Mouse (Mus musculus): ENCODE measurements at regions not wholly inside any gene's neighbourhood (a gene's known extent, or its start where the extent isn't known, plus 50 kb on each side); places are given as distances from the start of the nearest gene placed in this dataset.

DNA sequence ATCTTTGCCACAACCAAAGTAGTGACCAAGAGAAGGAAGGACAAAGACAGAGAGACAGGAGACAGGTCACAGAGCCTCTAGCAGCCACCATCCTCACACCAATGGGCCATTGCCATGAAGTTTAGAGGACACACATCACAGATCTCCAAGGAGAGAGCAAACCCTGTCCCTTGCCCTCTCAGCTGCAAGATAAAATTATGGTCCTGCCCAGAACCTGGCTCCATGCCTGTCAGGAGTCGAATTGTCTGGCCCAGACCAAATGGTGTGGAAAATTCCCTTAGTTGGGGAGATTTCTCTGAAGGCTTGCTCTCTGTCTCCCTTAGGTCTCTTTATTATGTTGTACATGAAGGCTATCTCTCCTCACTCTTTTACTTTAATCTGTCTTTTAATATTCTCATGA, 147.4 kb downstream of the Fam76b start:
- DNase-seq (ENCODE audit: low spot score in 2 of 2): no peak

DNA sequence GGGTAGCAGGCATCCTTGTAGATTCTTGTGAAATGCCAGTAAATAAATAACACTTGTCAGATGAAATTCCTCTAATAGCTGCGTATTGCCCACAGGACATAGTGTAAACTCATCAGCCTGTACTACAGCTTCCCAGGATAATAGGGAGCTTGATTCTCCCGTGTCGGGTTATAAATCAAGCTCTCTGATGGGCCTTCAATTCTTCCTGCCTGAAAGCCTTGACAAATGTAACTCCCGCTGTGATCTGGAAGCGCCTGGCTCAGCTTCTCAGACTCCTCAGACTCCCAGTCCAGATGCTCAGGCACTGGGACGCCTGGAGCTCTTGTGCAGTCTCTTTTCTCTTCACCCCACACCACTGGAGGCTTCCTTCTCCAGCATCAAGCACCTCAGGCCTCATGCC, 151.3 kb downstream of the Fam76b start:
- no peak for DNase-seq (ENCODE audit: low spot score in 2 of 2)

DNA sequence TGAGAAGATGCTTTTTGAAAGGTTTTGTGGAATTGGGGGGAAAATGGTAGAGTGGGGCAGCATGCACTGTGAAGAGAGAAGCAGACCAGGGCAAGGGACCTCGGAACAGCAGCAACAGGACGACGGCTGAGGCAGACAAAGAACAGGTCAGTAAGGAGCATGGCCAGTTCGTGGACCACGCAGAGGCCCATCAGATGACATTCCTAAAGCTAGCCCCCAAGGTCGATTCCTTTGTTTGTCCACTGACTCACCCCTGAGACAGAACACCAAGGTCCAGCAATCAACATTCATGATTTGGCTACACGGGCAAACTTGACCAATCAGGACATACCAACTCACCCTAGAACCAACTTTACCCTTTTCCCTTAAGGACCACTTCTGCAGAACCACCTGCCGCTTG, 160.0 kb downstream of the Fam76b start:
- no peak for DNase-seq (ENCODE audit: low spot score in 2 of 2)

DNA sequence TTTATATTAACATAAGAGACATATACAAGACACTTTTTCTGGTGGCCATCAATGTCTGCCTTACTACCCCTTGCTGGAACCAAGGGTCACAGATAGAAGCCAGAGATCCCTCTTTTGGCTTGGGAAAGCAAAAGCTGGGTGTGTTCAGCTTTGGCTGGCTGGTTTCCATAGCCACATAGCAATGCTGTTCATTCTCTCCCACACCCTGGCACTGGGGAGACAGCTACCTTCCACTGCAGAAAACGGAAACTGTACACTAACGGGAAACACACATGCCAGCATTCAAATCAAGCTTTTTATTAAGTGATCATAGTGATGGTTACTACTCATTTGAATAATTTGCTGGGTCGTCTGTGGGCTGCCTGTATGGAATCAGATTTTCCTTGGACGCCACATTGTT, 161.4 kb downstream of the Fam76b start:
- peak in 1 of 2 experiments; percentile 40 for DNase-seq (ENCODE audit: low spot score in 2 of 2)

DNA sequence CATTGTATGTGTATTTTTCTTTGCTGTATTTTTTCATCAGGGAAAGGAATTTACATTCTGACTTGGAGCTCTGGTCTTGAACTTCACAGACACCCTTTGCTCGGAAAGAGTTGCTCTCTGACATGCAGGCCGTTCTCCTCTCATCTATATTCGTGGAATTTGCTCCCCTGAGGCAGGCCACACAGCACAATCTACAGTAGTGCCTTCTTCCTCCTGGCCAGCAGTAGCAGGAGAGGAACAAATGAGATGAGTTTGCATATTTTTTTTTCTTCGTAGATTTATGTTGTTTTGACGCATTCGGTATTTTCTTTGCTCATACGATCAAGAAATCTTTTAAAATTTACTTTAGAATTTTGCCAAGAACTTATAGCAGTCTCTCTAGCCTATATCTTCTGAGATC, 163.4 kb downstream of the Fam76b start:
- DNase-seq (ENCODE audit: low spot score in 2 of 2): no peak

DNA sequence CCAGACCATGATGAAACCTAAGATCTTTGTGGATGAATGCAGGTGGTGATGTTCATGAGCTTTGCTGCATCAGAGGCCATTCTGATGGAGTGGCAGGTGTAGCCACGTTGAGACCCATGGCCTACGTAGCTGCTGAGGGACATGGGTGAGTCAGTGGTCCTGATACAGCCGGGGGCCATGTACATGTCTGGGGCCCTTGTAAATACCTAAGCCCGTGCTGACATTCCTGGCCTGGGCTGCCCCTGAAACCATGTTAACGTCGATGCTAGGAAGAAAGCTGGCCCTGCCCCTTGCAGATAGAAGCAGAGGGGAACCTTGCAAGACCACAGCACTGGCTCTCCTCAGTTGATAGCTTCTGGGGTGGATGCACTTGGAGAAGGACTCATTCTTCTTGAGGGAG, 165.2 kb downstream of the Fam76b start:
- no peak for DNase-seq (ENCODE audit: low spot score in 2 of 2)

DNA sequence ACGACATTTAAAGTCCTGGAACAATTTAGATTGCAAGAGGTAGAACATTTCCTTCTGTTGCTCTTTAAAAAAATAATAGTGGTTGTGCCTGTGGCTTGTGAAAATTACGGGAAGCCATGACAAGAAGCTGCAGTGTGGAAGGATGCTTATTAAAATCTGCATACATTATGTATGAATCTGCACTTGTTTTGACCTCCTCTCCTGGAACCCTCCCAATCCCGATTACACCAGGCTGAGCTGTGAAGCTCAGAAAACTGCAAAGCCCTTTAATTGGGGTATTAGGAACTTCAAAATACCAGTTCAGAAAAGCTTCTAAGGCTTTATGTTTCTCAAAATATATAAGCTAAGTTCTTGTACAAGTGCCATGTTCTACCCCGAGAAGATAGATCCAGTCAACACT, 171.8 kb downstream of the Fam76b start:
- no peak for DNase-seq (ENCODE audit: low spot score in 2 of 2)

DNA sequence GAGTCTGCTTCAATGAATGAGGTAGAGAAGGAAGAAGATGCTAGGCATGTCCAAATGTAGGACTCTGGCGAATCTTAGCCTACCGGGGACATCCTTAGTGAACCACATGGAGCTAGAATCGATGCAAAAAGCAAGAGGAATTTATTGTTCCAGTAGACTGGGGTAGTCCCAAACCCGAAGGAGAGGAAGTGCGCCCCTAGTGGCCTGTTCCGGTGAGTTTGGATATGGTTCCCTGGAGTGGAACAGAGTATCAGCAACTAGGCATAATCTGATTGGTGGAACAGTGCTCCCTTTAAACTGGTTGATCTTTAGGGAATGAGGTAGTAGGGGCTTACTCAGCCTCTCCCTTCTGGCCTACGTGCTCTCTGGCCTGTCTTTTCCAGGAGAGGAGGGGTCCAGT, 174.0 kb downstream of the Fam76b start:
- DNase-seq (ENCODE audit: low spot score in 2 of 2): peak; percentile 19 to 32

DNA sequence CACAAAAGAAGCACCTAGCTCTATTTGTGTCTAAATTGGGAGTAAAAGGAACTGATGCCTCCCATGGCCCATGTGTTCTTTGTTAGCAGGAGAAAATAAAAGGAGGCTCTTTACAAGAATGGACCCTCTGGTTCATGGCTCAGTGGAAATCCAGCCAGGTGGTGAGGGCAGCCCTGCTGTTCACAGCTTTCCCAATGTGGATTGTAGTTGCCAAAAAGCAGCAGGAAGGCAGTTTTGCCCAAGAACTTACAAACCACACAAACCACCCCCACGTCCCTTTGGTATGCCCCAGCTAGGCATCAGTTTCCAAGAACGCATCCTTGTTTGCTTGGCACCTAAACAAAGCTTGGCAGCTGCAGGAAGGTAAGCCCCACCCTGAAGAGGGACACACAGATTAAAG, 174.7 kb downstream of the Fam76b start:
- peak; percentile 34 to 37 for DNase-seq (ENCODE audit: low spot score in 2 of 2)

DNA sequence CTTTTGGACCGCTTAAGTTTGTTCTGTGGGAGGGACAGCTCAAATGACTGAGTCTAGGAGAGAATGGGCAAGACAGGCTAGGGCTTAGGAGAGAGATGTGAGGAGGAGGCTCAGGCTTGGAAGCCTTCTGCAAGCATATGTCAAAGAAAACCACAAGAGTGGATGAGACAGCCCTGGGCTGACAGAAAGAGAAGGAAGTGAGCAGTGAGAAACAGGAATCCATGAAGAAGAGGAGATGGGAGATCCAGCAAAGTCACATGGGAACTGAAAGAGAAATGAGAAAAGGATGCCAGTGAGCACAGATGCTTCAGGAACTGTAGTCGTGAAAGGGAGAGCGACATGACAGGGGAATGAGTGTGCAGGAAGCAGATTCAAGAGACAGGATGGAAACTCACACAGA, 175.6 kb downstream of the Fam76b start:
- DNase-seq (ENCODE audit: low spot score in 2 of 2): no peak

DNA sequence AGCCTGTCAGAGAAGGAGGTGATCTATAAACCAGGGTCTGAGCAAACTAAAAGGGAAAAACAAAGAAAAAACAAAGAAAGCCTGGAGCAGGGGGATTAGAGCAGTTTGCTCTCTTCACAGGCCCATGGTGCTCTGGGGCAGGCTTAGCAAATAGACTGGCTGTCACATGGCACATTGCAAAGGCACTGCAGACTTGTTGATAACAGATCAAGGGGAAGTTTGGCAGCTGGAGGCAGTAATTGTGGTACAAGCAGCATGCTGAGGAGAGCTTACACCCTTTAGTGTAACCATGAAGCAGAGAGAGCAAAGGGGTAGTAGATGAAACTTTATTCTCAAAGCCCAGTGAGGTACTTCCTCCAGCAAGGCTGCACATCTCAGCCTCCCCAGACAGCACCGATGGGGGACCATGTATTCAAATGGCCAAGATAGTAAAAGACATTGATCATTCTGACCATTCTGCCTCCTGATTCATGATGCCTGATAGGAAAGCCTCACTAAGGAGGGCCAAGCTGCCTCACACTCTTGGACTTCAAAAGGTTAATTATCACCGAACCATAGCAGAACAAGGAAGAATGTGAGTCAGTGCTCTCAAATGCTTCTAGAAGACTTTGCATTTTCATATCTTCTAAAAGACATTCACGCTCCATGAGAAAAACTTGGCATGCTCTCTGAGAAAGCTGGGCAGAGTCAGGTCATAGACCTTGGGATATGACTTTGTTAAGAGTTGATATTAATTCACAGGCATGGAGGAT, 178.9 kb downstream of the Fam76b start:
- DNase-seq (ENCODE audit: low spot score in 2 of 2): no peak

DNA sequence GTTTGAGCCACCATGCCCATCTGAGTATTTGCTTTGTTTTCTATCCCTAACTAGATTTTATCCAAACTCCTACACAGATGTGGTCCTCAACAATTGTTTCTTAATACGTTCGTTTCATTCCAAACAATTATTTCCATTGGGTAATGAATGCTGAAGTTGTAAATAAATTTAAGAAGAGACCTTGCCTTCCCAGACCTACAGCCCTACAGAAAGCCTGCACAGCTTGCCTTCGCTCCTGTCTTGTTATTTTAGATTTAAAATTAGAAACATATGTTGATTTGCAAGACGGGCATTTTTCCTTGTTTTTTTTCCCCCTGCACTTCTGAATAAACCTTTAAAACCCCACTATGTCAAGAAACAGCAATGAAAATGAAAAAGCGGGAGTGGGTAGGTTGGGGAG, 181.9 kb downstream of the Fam76b start:
- DNase-seq (ENCODE audit: low spot score in 2 of 2): no peak

DNA sequence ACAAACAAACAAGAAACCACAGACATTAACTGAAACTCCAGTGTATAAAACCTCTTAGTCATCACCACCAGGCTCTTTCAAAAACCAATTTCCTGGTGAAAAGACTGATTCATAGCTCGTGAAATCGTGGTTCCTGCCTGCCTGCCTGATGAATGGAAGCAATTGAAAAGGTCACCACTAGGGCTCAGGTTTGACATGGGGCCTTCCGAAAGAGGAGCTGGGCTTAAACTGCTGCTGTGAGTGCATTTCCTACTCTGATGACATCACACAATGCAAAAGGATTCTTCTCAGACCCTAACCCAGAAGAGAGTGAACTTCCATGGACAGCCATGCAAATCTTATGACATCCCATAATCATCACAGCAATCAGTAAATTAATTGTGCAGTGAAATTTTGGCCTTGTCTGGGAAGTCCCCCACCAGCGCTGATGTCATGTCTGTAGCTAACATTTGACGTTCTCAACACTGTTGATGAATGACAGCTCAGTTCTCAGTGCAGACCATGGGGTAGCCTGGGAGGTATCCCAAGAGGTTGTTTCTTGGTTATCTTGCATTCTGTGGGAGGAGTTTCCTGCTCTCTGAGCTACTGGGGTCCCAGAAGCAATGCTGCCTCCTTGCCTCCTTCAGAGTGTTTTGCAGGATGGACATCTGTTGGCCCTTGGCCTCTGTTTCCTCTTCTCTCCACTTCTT, 182.9 kb downstream of the Fam76b start:
- DNase-seq (ENCODE audit: low spot score in 2 of 2): no peak

DNA sequence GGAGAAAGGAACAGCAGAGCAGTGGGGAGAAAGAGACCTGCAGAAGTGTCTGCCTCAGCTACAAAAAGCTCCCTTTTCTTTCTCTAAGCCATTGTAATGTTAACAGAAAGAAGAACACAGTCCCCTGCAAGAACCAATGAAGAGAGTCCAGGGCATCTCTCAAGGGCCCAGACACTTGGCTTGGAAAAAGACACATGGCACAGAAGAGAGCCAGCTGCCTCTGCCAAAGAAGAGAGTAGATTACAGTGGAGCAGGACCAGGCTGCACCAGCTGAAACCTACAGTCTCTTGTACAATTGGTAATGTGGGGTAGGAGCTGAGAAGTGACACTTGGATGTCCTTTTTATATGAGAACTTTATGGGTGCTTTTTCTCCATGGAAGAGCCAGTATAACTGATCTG, 196.7 kb downstream of the Fam76b start:
- DNase-seq (ENCODE audit: low spot score in 2 of 2): no peak

DNA sequence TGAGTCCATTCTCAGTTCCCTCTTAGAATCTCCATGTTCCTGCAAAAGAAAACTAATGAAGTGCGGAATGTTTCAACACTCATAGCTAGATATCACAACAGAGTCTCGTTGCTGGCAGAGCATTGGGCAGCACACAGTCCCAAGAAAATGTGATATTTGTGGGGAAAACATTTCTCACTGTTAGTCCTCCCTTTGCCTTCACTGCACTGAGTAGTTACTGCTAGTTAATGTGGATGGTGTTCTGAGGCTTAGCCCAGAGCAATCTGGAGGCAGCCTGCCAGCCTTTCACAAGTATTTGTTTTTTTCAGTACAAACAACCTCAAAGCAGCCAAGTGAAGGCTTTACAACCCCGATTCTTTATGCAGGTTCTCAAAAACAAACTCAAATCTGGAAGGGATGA, 197.2 kb downstream of the Fam76b start:
- peak in 1 of 2 experiments; percentile 43 for DNase-seq (ENCODE audit: low spot score in 2 of 2)

DNA sequence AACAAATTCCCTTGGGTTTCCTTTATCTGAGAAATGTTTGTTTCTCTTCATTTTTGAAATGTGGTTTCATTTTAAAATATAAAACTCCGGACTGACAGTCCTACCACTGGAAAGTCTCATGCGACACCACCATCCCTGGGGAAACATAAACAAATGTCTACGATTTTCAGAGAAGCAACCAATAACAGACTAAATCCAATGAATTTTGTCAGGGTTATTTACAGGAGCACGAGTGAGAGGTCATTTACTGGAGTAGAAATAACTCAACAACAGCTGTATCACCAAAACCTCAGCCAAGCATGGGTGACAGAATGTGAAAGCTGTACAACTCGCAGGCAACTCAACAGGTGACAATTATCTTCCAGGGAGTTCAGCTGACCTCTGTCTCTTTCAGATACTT, 200.5 kb downstream of the Fam76b start:
- DNase-seq (ENCODE audit: low spot score in 2 of 2): no peak

DNA sequence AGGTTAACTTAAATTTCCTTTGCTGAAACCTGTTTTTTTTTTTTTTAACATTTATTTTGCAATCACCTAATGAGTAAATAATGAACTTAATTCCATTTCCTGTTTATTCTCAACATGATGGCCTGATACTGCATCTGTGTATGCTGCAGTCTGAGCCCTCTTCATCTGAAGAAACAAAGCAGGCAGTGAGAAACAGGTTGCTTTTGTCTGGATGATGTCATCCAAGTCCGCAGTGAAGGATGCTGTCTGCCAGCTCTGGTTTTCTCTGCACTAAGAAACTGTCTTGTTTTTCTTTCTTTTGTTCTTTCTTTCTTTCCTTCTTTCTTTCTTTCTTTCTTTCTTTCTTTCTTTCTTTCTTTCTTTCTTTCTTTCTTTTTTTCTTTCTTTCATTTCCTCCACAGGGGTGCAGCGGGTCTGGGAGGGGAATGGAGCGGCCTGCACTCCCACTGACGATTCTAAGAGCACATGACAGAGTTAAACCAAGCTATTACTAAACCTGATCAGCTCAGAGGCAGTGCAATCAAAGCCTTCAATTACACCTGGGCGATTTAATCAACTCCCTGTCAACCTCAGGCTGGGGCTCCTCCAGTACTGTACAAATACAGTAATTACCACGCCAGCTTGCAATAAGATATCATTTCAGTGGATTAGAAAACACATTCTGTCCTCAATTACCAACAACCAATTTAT, 204.0 kb downstream of the Fam76b start:
- no peak for DNase-seq (ENCODE audit: low spot score in 2 of 2)

DNA sequence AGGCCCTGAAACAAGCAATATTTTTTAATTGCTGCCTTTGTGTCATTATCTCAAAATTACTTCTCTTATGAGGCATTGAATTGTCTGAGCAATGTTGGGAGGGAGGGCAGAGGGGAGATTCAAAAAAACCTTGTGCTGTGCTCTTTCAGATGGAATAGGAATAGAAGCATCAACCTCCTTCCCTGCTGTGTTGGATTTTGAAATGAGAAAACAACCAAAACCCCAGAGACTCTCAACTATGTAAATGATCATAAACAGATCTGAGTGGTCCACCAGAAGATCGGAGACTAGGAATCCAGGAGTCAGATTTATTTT, 204.5 kb downstream of the Fam76b start:
- no peak for DNase-seq (ENCODE audit: low spot score in 2 of 2)

DNA sequence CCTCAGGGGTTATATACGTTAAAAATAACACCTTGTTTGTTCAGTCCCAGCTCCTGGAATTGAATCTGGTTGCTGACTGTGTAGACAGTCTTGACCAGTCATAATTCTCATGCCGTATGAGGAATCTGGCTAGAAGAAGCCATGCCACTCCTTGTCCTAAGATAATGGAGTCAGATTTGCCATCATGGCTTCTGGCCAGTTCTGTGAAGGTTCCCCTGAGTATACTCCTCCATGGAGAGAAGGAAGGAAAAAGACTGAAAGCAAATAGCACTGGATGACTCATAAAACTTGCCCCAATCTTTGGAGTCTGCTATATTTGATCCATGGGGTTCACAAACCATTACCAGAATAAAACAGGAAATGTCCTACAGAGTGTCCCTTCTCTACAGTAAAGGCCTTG, 208.0 kb downstream of the Fam76b start:
- DNase-seq (ENCODE audit: low spot score in 2 of 2): no peak

DNA sequence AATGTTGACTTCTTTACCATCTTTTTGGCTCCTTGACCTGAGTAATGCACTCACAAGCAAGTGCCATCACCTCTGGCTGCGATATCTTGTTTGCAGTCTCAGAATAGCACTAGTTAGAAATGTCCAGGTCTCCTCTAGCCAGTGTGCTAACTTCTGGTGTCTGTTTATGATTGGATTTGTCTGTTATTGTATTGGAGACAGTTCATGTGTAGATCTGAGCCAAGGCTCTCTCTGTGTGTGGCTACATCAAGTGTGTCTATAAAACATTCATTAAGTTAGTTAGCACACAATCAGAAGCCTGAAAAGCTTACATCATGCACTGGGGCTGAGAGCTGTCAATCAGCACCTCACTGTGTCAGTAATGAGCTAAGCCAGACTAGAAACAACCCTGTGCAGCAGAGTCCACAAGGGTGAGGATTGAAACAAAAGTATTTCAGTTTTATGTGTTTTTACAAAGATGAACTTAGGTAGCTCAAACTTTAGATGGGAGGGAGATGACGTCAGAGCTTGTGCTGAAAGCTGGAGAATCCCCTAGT, 214.5 kb downstream of the Fam76b start:
- DNase-seq (ENCODE audit: low spot score in 2 of 2): no peak

DNA sequence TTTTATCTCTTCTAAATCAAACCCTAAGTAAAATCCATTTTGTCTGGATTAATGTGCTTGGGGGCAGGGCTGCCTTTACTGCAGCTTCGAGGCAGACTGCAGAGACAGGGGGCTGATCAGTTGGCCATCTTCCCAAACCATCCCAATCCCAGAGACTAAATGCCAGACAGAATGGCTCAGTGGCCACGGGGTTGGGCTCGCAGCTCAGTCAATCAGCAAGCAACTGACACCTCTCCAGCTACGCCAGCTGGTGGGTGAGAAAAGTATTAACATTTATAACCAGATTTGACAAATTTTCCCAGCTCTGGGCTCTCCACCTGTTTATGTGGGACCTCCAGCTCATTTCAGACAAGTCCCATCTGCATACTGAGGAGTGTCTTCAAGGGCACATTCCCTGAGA, 220.7 kb downstream of the Fam76b start:
- peak; percentile 61 to 80 for DNase-seq (ENCODE audit: low spot score in 2 of 2)

DNA sequence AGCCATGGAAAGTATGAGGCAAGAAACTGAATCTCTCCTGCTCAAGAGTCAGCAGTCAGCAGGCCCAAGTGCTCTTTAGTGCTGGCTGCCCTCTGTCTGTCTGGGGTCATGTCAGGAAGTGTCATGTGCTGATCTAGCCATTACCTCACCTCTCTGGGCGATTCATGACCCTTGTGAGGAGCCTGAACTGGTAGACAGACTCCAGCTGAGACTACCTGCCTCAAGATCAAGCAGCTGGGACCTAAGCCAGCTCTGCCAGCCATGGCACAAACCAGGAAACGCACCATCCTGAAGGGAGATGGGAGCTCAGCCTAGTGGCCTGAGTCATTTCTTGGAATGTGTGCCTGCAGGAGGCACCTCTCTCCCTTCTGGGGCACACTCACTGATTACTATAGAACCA, 221.2 kb upstream of the Sesn3 start:
- no peak for DNase-seq (ENCODE audit: low spot score in 2 of 2)
